Mouse (Mus musculus) pancreas, adult 10 weeks (tissue): ENCODE measurements around the gene Sez6l2. TPM values are rescaled to one million over a fixed set of nuclear protein-coding genes. Genes with fewer than 3 reads are reported as not detected.

Experiments used
- polyA plus RNA-seq: library from polyadenylated mRNA; stranded (reverse); fragments of 350-450 nt; fragmentation: Illumina TruSeq; extraction: RNeasy Lipid Tissue Mini Kit (QIAGEN cat#74804); gene quantifications from one replicate; pipeline ENCODE4 v1.2.3, GENCODE M21; 2015; ENCODE audit warnings: low read depth, low replicate concordance; ENCODE audit not compliant: insufficient read depth

The Sez6l2 gene
- polyA plus RNA-seq, result 17.7 TPM

DNA sequence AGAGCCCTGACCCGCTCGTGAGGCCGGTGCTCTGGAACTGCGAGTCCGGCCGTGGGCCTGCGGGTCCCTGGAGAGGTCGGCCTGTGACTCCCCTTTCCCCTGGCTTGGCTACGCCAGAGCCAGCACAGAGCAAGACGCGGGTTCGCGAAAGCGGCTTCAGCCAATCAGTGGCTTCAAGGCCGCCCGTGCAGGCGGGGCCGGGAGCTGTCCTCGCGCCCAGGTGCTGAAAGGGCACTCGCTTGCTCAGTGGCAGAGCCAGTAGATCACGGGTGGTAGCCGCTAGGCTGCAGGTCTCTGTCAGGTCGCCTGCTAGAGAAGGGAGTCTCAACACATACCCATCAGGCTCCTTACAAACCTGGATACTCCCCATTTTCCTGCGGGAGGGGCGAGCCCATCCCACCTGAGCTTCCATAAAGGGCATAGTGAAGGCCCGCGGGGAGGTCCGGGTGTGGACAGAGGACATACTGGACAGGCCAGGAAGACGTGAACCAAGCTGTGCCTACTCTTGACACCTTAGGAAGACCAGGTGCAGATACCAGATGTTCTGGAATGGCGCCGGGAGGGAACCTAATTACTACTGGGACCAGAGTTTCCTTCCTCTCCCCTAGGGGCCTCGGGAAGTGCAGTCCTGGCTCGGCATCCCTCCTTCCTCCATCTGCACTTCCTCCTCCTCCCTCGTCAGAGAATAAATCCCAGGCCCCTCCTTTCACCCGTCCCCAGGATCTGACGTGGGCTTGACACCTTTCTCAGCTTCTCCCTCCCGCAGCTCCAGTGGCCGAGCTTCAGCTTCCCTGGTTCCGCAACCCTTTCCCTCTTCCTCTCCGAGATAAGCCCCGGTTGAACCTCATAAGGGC, at the start of gene Sez6l2:
Gene Sez6l2, plus strand, starts transcription at position 771 of the 854 bp plus-strand sequence.

DNA sequence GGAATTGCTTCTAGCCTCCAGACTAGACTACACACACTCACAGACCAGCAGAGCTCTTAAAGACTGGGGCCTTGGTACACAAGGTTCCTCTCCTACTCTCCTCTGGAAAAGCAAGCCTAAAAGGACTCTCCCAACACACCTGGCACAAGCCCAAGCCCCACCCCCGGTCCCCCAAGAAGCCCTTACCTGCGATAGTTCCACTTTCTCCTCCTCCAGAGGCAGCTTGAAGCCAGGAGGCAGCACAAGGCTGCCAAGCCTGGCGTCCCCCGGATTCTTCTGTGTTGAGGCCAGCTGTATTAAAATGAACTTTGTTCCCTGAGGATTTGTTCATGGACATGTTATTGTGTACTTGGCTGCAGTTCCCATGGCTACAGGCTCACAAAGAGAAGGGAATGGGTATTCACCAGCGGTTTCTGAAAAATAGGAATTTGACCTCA, 27.7 kb upstream of the Sez6l2 start, which contains the start of gene Tmem219:
Gene Tmem219, minus strand, starts transcription at position 294 of the 437 bp plus-strand sequence.

DNA sequence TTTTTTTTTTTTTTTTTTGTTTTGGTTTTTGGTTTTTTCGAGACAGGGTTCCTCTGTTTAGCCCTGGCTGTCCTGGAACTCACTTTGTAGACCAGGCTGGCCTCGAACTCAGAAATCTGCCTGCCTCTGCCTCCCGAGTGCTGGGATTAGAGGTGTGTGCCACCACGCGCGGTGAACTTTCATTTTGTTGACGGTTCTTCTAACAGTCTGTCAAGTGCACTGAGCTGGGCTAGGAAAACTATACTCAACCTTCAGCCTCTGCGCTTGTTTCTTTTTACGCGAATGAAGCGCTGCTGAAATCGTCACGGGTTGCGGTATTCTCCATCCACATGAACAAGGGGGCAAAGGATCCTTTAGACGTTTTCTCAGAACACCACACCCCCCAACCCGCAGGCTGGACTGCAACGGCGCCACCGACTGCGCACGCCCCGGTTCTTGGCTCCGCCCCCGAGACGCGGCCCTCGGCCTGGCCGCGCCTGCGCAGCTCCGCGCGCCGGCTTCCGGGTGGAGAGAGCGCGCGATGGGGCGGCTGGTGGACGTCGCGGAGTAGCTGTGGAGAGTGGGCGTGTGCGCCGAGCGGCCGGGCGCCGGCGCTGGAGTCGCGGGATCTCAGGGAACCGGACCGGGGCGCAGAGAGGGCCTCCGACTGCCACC, 21.9 kb upstream of the Sez6l2 start, which contains the start of gene Kctd13:
Gene Kctd13, plus strand, starts transcription at position 496 of the 654 bp plus-strand sequence.

DNA sequence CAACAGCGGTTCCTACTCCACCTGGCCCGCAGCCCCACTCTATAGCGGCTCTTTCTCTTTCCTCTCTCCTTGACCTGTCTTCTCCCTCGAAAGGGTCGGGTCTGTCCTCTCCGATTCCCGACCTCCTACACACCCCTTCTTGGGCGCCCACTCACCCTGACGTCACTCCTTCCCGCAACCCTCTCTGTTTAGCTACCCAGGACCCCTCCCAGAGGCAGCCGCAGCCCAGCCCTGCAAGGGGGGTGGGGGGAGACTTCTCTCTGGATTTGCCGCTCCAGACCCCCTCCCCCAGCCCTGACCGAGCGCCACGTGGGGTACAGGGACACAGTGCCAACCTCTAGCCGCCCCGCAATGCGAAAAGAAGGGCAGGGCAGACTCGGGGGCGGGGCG, 965 bp upstream of the Sez6l2 start, which contains the start of gene Asphd1:
Gene Asphd1, minus strand, starts transcription at position 180 of the 390 bp plus-strand sequence.

DNA sequence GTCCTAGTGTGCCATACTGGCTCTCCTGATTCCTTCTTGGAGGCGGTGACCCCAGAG, 25.4 kb downstream of the Sez6l2 start, which contains the start of gene Cdipt:
Gene Cdipt, plus strand, starts transcription at position 22 of the 57 bp plus-strand sequence.

DNA sequence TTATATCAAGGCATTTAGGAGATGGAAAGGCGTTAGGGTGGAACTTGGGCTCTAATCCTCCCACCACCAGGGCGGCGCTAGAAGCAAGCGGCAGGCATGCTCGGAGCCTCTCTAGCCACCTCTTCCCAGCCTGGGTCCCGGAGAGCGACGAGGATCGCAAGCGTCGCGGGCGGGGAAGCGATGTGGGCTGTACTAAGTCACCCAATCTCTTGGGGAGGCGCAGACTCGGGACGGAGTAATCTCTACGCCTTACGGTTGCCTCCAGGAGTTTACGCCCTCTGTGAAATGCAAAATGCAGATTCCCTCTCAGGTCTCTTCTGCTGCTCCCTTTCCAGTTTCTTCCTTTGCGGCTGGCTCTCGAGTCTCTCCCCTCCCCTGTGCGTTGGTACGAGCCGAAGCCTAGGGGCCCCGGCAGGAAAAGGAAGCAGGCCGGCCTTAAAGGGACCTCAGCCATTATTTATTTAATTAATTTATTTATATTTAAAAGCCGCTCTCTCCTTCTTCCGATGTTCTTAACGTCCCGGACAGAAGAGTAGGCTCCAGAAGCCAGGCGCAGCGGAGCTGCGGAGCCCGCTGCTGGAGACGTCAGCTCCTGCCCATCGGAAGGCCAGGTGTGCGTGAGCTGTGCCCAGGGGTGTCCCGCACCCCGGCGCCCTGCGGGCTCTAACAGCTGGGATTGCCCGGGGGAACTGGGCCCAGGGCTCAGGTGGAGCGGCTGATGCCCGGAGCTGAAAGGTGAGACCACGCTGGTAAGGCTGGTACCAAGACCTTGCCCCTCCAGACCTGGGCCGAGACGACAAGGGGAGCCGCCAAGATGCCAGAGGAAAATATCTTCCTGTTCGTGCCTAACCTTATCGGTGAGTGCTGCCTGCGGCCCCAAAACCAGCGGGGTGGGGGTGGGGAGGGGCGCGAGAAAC, 25.8 kb downstream of the Sez6l2 start, which contains the start of gene Cdiptos:
Gene Cdiptos, minus strand, starts transcription at position 149 of the 917 bp plus-strand sequence.

DNA sequence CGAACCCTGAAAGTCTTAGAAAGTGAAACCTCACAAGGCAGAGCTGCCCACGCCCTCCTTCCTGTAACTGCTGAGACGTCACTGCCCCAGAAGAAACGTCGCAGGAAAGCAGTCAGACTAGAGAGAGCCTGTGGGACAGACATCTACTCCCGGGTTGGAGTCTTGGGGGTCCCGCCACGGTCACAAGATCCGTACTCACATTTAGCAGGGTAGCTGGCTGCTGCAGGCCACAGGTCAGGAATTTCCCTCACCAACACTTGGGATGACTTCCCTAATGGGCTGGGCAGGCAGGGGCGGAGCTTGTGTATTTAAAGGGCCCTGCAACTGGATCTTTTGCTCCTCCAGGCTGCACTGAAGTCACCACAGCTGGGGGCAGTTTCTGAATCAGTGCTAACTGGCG, 64.0 kb downstream of the Sez6l2 start, which contains the start of gene Mvp:
Gene Mvp, minus strand, starts transcription at position 302 of the 400 bp plus-strand sequence.

DNA sequence TGATC, 65.9 kb downstream of the Sez6l2 start, which contains the start of gene Pagr1b:
Gene Pagr1b, minus strand, starts transcription at position 4 of the 5 bp plus-strand sequence.

DNA sequence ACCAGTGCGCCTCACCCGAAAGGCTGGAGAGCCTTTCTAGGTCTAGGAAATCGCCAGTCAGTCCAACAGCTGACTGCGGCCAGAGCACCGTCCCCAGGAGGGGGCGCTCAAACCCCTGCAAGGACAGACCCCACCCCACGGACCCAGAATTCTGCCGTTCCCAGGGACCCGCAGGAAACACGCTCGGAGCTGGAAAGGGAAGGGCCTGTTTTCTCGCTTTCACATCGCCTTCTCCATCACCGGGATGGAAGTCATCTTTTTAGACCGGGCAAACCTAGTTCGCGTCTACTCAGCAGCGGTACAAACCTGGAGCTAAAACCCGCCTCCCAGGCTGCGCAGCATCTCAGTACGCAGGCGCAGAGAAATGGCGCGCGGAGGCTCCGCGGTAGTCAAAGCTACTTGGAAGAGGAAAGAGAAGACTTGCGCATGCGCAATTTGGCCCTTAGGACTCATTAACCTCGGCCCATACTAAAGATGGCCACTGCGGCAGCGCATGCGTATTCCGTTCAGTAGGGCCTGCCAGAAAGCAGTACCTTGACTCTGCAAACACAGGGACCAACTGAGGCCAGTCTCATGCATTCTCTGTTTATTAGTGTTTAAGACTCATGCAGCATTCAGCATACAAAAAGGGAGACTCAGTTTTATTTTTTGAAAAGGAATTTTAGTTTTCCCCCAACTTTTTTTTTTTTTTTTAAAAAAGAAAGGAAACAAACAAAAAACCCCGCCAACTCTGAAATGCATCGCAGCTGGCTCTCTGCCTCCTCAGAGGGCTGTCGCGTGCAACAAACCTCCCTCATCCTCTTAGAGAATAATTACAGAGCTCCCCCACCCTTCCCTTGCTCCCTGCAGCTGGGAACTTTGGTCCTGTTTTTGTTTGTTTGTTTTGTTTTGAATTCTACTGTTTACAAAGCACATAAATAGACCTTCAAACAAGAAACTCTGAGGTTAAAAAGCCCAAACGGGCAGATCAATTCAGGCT, 66.9 kb downstream of the Sez6l2 start, which contains the start of gene Pagr1a:
Gene Pagr1a, minus strand, starts transcription at position 382 of the 979 bp plus-strand sequence.

Other genes with a start within 250 kb of the Sez6l2 start
- gene Coro1a, start 242.8 kb upstream of the Sez6l2 start, polyA plus RNA-seq, result 7.3 TPM
- gene Mapk3, start 191.0 kb upstream of the Sez6l2 start, polyA plus RNA-seq, result 50.5 TPM
- 2.5 TPM for gene Gdpd3, start 184.2 kb upstream of the Sez6l2 start, polyA plus RNA-seq
- 86.3 TPM for gene Ypel3, start 173.6 kb upstream of the Sez6l2 start, polyA plus RNA-seq
- gene Tbx6, start 169.1 kb upstream of the Sez6l2 start, polyA plus RNA-seq, result 1.9 TPM
- 30.4 TPM for gene Ppp4c, start 158.1 kb upstream of the Sez6l2 start, polyA plus RNA-seq
- 3.8 TPM for gene Fam57b, start 152.9 kb upstream of the Sez6l2 start, polyA plus RNA-seq
- gene 4930451I11Rik, start 118.9 kb upstream of the Sez6l2 start, polyA plus RNA-seq, result not detected
- gene Doc2a, start 103.1 kb upstream of the Sez6l2 start, polyA plus RNA-seq, result not detected
- 4.6 TPM for gene Hirip3, start 88.6 kb upstream of the Sez6l2 start, polyA plus RNA-seq
- 12.9 TPM for gene Ino80e, start 88.2 kb upstream of the Sez6l2 start, polyA plus RNA-seq
- gene Taok2, start 65.9 kb upstream of the Sez6l2 start, polyA plus RNA-seq, result 31.1 TPM
- gene Tmem219, start 27.6 kb upstream of the Sez6l2 start, polyA plus RNA-seq, result 29.4 TPM
- gene Kctd13, start 21.7 kb upstream of the Sez6l2 start, polyA plus RNA-seq, result 3.6 TPM
- gene Asphd1, start 981 bp upstream of the Sez6l2 start, polyA plus RNA-seq, result 3.6 TPM
- gene Cdipt, start 25.4 kb downstream of the Sez6l2 start, polyA plus RNA-seq, result 28.6 TPM
- 1.6 TPM for gene Cdiptos, start 25.5 kb downstream of the Sez6l2 start, polyA plus RNA-seq
- 10.7 TPM for gene Mvp, start 64.1 kb downstream of the Sez6l2 start, polyA plus RNA-seq
- gene Pagr1b, start 65.9 kb downstream of the Sez6l2 start, polyA plus RNA-seq, result not detected
- 17.2 TPM for gene Pagr1a, start 66.8 kb downstream of the Sez6l2 start, polyA plus RNA-seq
- gene Gm42742, start 70.5 kb downstream of the Sez6l2 start, polyA plus RNA-seq, result 3.3 TPM
- gene Prrt2, start 70.6 kb downstream of the Sez6l2 start, polyA plus RNA-seq, result 0.76 TPM
- 33.7 TPM for gene Maz, start 76.5 kb downstream of the Sez6l2 start, polyA plus RNA-seq
- 0.39 TPM for gene Kif22, start 91.9 kb downstream of the Sez6l2 start, polyA plus RNA-seq
- 25,813 TPM for gene Zg16, start 136.8 kb downstream of the Sez6l2 start, polyA plus RNA-seq
- gene AI467606, start 140.8 kb downstream of the Sez6l2 start, polyA plus RNA-seq, result 2.4 TPM
- gene Qprt, start 171.7 kb downstream of the Sez6l2 start, polyA plus RNA-seq, result 0.54 TPM
- 0.24 TPM for gene Spn, start 187.3 kb downstream of the Sez6l2 start, polyA plus RNA-seq
- gene Cd2bp2, start 245.5 kb downstream of the Sez6l2 start, polyA plus RNA-seq, result 10.8 TPM